Mouse (Mus musculus): ENCODE data around the gene Lhx4. TPM values are rescaled to one million over a fixed set of nuclear protein-coding genes. Genes with fewer than 3 reads are reported as not detected.
A peak's percentile ranks its signal among the peaks of the same experiment; 100 is the strongest.

Lhx4 gene
- polyA plus RNA-seq, 1 experiment = 0.01 TPM

DNA sequence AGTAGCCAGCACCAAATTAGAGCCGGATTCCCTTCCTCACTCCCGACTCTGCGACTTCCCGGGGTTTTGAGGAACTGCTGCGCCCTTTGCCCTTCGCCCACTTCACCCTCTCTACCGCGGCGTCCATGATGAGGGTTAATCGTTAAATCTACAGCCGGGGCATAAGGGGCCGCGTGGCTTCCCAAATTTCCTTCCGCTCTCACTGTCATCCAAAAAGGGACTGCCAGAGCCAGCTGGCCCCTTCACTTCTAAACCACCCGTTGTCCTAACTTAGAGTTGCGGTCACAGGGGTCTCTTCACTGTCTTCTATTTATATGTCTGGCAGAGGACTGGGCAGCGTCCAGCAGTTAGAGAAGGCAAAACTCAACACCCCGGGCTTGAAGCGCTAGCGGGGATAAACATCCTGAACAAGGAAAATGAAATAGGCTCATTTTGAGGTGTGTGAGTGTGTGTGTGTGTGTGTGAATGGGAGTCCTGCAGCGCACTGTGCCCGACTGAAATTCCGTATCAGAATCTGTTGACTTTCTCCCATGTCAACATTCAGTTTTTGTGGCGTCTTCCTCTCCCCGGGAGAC lies 13.6 kb downstream of the Lhx4 start:
- TF ChIP-seq SRF (IDR thresholded peaks at IDR 0.05; ENCODE audit: control insufficient read depth, insufficient read length, low read depth) (no peak), CEBPB (IDR thresholded peaks at IDR 0.05; ENCODE audit: insufficient read depth, poor library complexity, severe bottlenecking) (no peak), REST (IDR thresholded peaks at IDR 0.05; ENCODE audit: insufficient read depth, insufficient read length) (no peak), TCF3 (IDR thresholded peaks at IDR 0.05; ENCODE audit: insufficient read length, low read depth) (no peak), USF1 (IDR thresholded peaks at IDR 0.05; ENCODE audit: low read depth) (no peak), POLR2AphosphoS2 (IDR thresholded peaks at IDR 0.05; ENCODE audit: insufficient read length, low read depth) (no peak), POLR2A (IDR thresholded peaks at IDR 0.05; ENCODE audit: insufficient read length, low read depth) (no peak), TCF12 (IDR thresholded peaks at IDR 0.05; ENCODE audit: insufficient read depth, poor library complexity, severe bottlenecking) (no peak), MYOD1 (IDR thresholded peaks at IDR 0.05; ENCODE audit: control insufficient read depth in 1 of 3, insufficient read length in 2 of 3, low read depth in 2 of 3) (no peak), MYOG (IDR thresholded peaks at IDR 0.05; ENCODE audit: control insufficient read depth in 1 of 3, insufficient read depth in 1 of 3, insufficient read length in 2 of 3, low read depth in 2 of 3) (no peak), MAX (IDR thresholded peaks at IDR 0.05; ENCODE audit: low read depth) (no peak)
- no peak overlapping the region for H3ac ChIP-seq (ENCODE audit: control insufficient read depth, insufficient read length)
- H3K4me3 ChIP-seq = no peak overlapping the region
- no peaks in the 10 kb centered on the region for H3K79me2 ChIP-seq (ENCODE audit: control insufficient read depth, insufficient read depth)
- H3K27me3 ChIP-seq (ENCODE audit: control insufficient read depth, insufficient read depth, insufficient read length) = peaks cover 70% of the 10 kb centered on the region
- no peaks in the 10 kb centered on the region for H3K36me3 ChIP-seq (ENCODE audit: control insufficient read depth, insufficient read depth)
- H3K4me2 ChIP-seq (ENCODE audit: low read depth) = no peak overlapping the region

DNA sequence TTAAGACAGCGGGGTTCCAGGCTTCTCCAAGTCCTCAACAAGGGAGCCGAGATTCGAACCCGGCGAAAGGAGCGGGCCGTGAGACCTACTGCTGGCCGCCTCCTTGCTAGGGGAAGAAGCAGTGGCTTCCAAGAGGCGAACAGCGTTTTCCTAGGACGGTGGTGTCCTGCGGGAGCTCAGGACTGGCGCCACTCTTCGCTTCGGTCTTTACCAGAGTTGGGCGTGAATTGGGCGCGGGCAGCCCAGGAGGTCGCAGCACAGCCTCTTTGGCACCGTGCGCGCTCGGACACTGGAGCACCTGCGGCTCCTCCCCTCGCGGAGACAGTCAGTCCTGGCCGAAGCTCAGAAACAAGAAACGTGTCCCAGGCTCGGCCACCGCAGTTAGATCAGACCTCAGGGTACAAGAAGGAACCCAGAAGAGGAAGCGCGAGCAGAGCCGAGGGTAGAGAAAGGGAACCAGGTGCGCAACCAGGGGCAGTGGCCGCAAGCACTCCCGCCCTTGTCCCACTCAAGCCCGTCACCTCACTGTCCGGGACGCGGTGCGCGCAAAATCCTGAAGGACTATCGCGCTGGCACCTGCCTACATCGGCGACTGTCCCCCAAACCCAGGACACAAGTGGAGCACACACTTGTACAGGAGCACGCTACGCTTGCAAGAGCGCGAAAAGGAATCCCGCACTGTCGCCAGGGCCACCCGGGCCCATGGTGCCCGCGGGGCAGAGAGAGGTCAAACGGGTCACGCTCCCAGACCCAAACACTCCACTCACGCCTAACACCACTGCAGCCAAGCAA lies 14.3 kb downstream of the Lhx4 start:
- TF ChIP-seq CEBPB (IDR thresholded peaks at IDR 0.05; ENCODE audit: insufficient read depth, poor library complexity, severe bottlenecking) (no peak), MYOG (IDR thresholded peaks at IDR 0.05; ENCODE audit: control insufficient read depth in 1 of 3, insufficient read depth in 1 of 3, insufficient read length in 2 of 3, low read depth in 2 of 3) (no peak), REST (IDR thresholded peaks at IDR 0.05; ENCODE audit: insufficient read depth, insufficient read length) (no peak), E2F4 (IDR thresholded peaks at IDR 0.05; ENCODE audit: insufficient read depth) (no peak), TCF3 (IDR thresholded peaks at IDR 0.05; ENCODE audit: insufficient read length, low read depth) (no peak), USF1 (IDR thresholded peaks at IDR 0.05; ENCODE audit: low read depth) (no peak), MAX (IDR thresholded peaks at IDR 0.05; ENCODE audit: low read depth) (no peak), TCF12 (IDR thresholded peaks at IDR 0.05; ENCODE audit: insufficient read depth, poor library complexity, severe bottlenecking) (no peak), POLR2AphosphoS2 (IDR thresholded peaks at IDR 0.05; ENCODE audit: insufficient read length, low read depth) (no peak), MYOD1 (IDR thresholded peaks at IDR 0.05; ENCODE audit: control insufficient read depth in 1 of 3, insufficient read length in 2 of 3, low read depth in 2 of 3) (no peak)
- H3K79me2 ChIP-seq (ENCODE audit: control insufficient read depth, insufficient read depth) = no peaks in the 10 kb centered on the region
- no peak overlapping the region for H3K4me3 ChIP-seq
- H3ac ChIP-seq (ENCODE audit: control insufficient read depth, insufficient read length) = no peak overlapping the region
- H3K4me2 ChIP-seq (ENCODE audit: low read depth) = no peak overlapping the region
- peaks cover 66% of the 10 kb centered on the region for H3K27me3 ChIP-seq (ENCODE audit: control insufficient read depth, insufficient read depth, insufficient read length)
- H3K36me3 ChIP-seq (ENCODE audit: control insufficient read depth, insufficient read depth) = no peaks in the 10 kb centered on the region

DNA sequence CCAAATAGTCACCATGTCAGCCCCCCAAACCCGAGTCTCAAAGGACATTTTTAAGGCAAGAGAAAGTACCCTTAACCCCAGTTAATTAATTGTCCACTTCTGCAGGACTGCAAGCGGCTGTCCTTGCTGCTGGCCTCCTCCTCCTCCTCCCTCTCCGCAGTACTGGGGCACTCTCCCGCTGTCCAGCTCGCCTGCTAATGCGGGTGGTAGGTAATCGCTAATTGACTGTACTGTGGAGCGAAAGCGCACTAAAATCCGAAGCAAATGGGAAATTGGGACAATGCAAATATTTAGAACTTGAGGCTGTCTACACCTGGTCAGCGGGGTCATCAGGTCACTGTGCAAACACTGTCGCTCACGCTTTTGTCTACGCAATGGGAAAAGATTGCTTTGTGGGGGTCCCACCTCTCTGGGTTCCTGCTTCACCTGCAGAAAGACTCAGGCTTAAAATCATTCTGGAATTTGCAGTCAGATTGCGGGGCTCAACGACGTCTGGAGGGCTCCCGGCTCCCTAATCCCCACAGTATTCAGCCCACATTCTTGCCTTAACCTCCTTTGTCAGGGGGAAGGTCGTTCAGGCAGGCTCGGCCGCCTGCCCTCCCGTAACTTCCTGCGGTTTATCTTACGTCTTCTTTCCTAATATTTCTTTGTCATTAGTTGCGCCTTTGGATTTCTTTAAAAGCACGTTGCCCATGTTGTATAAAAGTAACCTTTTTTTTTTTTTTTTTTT lies 15.2 kb downstream of the Lhx4 start:
- H3K4me3 ChIP-seq = no peak overlapping the region
- no peaks in the 10 kb centered on the region for H3K36me3 ChIP-seq (ENCODE audit: control insufficient read depth, insufficient read depth)
- peaks cover 64% of the 10 kb centered on the region for H3K27me3 ChIP-seq (ENCODE audit: control insufficient read depth, insufficient read depth, insufficient read length)
- H3K4me2 ChIP-seq (ENCODE audit: low read depth) = no peak overlapping the region
- H3K79me2 ChIP-seq (ENCODE audit: control insufficient read depth, insufficient read depth) = no peaks in the 10 kb centered on the region
- TF ChIP-seq POLR2A (IDR thresholded peaks at IDR 0.05; ENCODE audit: insufficient read length, low read depth) (no peak), MYOG (IDR thresholded peaks at IDR 0.05; ENCODE audit: control insufficient read depth in 1 of 3, insufficient read depth in 1 of 3, insufficient read length in 2 of 3, low read depth in 2 of 3) (no peak), MAX (IDR thresholded peaks at IDR 0.05; ENCODE audit: low read depth) (no peak), CEBPB (IDR thresholded peaks at IDR 0.05; ENCODE audit: insufficient read depth, poor library complexity, severe bottlenecking) (no peak), MYOD1 (IDR thresholded peaks at IDR 0.05; ENCODE audit: control insufficient read depth in 1 of 3, insufficient read length in 2 of 3, low read depth in 2 of 3) (no peak), E2F4 (IDR thresholded peaks at IDR 0.05; ENCODE audit: insufficient read depth) (no peak), SRF (IDR thresholded peaks at IDR 0.05; ENCODE audit: control insufficient read depth, insufficient read length, low read depth) (no peak), USF1 (IDR thresholded peaks at IDR 0.05; ENCODE audit: low read depth) (no peak), TCF12 (IDR thresholded peaks at IDR 0.05; ENCODE audit: insufficient read depth, poor library complexity, severe bottlenecking) (no peak), POLR2AphosphoS2 (IDR thresholded peaks at IDR 0.05; ENCODE audit: insufficient read length, low read depth) (no peak), REST (IDR thresholded peaks at IDR 0.05; ENCODE audit: insufficient read depth, insufficient read length) (no peak), TCF3 (IDR thresholded peaks at IDR 0.05; ENCODE audit: insufficient read length, low read depth) (no peak)
- no peak overlapping the region for H3ac ChIP-seq (ENCODE audit: control insufficient read depth, insufficient read length)

DNA sequence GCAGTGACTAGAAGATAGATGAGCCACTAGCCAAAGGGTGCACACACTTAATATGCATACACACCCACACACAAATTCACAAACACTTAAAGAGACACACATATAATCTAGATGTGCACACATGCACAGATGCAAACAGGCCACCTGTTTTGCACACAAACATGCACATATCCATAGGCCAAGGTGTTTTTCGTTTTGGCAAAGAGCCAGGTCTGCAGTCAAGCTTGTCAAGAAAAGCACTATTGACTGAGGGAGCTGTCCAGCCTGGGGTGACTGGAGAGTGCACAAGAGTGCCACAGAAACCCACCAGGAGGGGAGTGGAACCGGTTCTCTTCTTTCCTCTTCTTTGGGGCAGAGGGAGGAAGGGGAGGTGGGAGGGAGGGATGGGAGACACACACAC lies 20.3 kb downstream of the Lhx4 start:
- no peaks in the 10 kb centered on the region for H3K36me3 ChIP-seq (ENCODE audit: control insufficient read depth, insufficient read depth)
- TF ChIP-seq SRF (IDR thresholded peaks at IDR 0.05; ENCODE audit: control insufficient read depth, insufficient read length, low read depth) = no peak
- TF ChIP-seq CEBPB (IDR thresholded peaks at IDR 0.05; ENCODE audit: insufficient read depth, poor library complexity, severe bottlenecking) = no peak
- peak; percentile 29 for TF ChIP-seq REST (IDR thresholded peaks at IDR 0.05; ENCODE audit: insufficient read depth, insufficient read length)
- no peak overlapping the region for H3K4me3 ChIP-seq
- H3ac ChIP-seq (ENCODE audit: control insufficient read depth, insufficient read length) = no peak overlapping the region
- no peak overlapping the region for H3K4me2 ChIP-seq (ENCODE audit: low read depth)
- peaks cover 40% of the 10 kb centered on the region for H3K27me3 ChIP-seq (ENCODE audit: control insufficient read depth, insufficient read depth, insufficient read length)
- H3K79me2 ChIP-seq (ENCODE audit: control insufficient read depth, insufficient read depth) = no peaks in the 10 kb centered on the region
